Mouse (Mus musculus) embryonic fibroblast, embryonic 13.5 days (primary cell): ENCODE results near the gene Gbx1.

Source experiments
- CTCF ChIP-seq: IDR thresholded peaks from 2 replicates; pipeline ENCODE4 v1.5.1; 2011; ENCODE audit warnings: mild to moderate bottlenecking, control low read depth, low read length, moderate library complexity, borderline replicate concordance; ENCODE audit not compliant: insufficient read depth
- POLR2A ChIP-seq: IDR thresholded peaks from 2 replicates; pipeline ENCODE4 v1.6.1; 2011; ENCODE audit warnings: low read depth, mild to moderate bottlenecking, control low read depth, low read length, moderate library complexity

DNA sequence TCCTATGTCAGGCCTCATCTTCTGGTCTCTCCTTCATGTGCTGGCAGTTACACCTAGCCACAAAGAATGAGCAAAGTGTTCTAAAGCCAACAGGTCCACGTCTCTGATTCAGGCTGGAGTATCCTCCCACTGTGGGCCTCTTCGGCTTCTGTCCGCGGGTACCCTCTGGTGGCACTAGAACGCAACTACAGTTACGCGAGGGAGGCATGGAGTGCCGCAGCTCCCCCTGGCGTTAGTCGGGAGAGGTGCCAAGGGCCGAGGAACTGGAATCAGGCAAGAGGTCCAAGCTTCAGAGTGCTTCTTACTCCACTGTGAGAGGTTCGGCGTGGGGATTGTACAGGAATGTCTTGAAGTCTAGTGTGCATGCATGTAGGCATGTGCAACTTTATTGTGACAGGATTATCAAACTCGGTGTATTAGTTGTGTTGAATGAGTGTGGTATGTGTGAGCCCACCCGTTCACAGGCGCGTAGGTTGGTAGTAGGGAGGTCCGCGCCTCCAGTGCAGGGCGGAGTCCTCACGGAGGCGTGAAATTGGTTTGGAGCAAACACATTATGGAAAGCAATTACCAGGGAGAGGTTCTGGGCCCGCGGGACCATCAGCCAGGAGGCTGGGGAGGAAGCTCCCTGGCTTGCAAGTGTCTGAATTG is 3.2 kb upstream of the Gbx1 start:
- peak; percentile 100 for TF ChIP-seq CTCF
- TF ChIP-seq POLR2A: no peak
